Mouse (Mus musculus): Measurements from ENCODE around the gene 1700001O22Rik. TPM values are rescaled to one million over a fixed set of nuclear protein-coding genes. Genes with fewer than 3 reads are reported as not detected.

The 1700001O22Rik gene
- 1.9 and 4.1 TPM in 2 replicates for polyA plus RNA-seq (2012; rRNA removed)

GRCm38 (mm10) chr2:30803604-30804003 lies at the start of gene 1700001O22Rik:
Gene 1700001O22Rik (minus strand): TSS chr2:30803661.

DNA sequence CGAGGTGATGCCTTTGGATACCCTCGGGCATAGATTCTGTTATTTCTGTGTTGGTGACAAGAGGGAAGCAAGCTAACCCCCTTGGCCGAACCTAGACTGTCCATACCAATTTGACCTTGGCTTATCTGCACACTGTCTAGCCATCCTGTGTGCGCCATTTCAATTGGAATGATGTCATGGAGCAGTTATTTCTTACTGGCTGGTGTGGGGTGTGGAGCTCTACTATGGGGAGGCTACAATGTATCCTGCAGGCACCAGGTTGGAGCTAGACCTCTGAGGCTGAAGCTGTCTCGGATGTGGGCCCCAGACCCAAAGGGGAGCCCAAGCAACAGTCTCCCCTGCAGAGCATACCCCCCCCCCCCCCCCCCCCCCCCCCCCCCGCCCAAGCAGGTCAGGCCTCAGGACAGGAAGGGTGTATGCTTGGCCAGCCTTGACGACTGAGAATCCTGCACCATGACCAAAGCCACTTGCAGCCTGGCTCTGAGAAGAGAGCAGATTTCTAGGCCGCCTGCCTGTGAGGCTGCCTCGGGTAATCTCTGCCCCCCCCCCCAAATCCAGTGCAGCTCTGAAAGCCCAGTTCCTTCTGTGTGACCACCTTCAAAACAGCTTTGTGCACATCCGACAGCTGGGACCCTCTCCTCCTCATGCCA lies 31.0 kb upstream of the 1700001O22Rik start, which contains the start of gene Prrx2:
Prrx2 (plus strand) TSS at position 600 of the 650 bp plus-strand sequence.

GRCm38 (mm10) chr2:30830283-30830795 lies 26.9 kb upstream of the 1700001O22Rik start, which contains the start of gene Asb6:
Gene Asb6 (minus strand): TSS chr2:30830333.

DNA sequence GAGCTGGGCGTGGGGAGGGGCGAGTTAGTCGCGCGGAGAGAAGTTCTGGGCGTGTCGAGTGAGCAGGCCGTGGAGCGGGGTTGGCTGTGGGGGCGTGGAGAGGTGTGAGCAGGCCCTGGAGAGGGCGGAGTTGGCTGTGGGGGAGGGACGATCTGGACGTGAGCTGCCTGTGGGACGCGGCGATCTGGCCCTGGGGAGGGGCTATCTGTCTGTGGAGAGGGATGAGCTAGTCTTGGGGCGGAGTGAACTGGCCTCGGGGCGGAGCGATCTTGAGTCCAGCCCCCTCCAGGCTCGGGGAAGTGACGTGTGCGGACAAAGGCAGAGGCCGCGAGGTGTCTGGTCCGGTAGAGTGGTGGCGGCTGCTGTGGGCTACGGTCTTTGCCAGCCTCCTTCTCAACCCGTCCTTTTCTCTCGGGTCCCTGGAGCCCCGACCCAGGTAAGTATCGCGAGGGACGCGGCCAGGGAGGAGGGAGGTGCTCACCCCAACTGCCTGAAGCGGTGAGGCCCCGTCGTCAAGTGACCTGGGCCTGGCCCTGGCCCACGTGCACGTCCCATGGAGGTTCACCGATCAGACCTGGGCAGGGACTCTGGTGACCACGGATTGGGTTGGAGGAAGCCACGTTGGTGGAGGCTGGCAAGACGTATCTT lies 4.3 kb upstream of the 1700001O22Rik start, which contains the start of gene Ntmt1:
Ntmt1 (plus strand) TSS at position 179 of the 648 bp plus-strand sequence.

Other genes starting within 250 kb of the 1700001O22Rik start
- 0.60 and 0.90 TPM in 2 replicates for gene Cstad, start 208.6 kb downstream of the 1700001O22Rik start, polyA plus RNA-seq (2012; rRNA removed)
- gene Ntmt1, start 4.2 kb upstream of the 1700001O22Rik start, polyA plus RNA-seq (2012; rRNA removed): 70.0 and 70.5 TPM in 2 replicates
- gene Asb6, start 26.7 kb upstream of the 1700001O22Rik start, polyA plus RNA-seq (2012; rRNA removed): 44.9 and 45.4 TPM in 2 replicates
- gene Prrx2, start 31.3 kb upstream of the 1700001O22Rik start, polyA plus RNA-seq (2012; rRNA removed): 16.7 and 38.6 TPM in 2 replicates
- gene Ptges, start 126.2 kb upstream of the 1700001O22Rik start, polyA plus RNA-seq (2012; rRNA removed): 3.5 and 7.1 TPM in 2 replicates
- gene Tor1b, start 149.3 kb upstream of the 1700001O22Rik start, polyA plus RNA-seq (2012; rRNA removed): 36.4 and 37.1 TPM in 2 replicates
- 65.9 and 74.3 TPM in 2 replicates for gene Tor1a, start 164.3 kb upstream of the 1700001O22Rik start, polyA plus RNA-seq (2012; rRNA removed)
- gene BC005624, start 178.5 kb upstream of the 1700001O22Rik start, polyA plus RNA-seq (2012; rRNA removed): 84.3 and 86.1 TPM in 2 replicates
- gene Usp20, start 178.6 kb upstream of the 1700001O22Rik start, polyA plus RNA-seq (2012; rRNA removed): 33.0 and 35.4 TPM in 2 replicates